In the genomic region with DNA sequence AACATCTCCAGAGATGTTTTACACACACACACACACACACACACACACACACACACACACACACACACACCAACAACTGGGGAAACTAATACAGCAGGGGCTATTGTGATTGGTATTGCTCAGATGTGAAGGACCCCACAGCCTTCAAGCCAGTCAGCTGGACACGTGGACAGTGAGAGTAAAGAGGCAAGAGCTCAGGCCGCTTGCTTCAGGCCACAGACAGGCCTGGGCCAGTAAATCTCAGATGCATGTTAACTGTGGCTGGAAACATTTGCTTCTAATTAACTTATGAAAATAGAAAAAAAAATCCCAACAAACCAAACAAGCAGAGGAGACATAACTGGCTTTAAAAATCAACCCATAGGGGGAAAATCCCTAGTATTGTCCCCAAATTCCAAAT, we compare ENCODE assay signal across 15 mouse cellular contexts. TPM values are rescaled to one million over a fixed set of nuclear protein-coding genes. Genes with fewer than 3 reads are reported as not detected.
DNase-seq lines count a peak whose midpoint lies in the region; ATAC-seq and TF ChIP-seq lines count a peak whose summit lies in the region.
"Had no signal": no experiment of that assay in that cellular context is flagged by ENCODE, and none has a peak within 500 bp of the region (broad histone marks: within the 10 kb centered on the region; RNA-seq: fewer than 3 reads in every experiment).

No protein-coding gene starts in this region.

- no peak for TF ChIP-seq CTCF in bone marrow, adult 2 months (IDR thresholded peaks at IDR 0.05; ENCODE audit: control insufficient read depth, insufficient read depth, low read length)
- no peak for TF ChIP-seq CTCF in liver, embryonic 14.5 days (IDR thresholded peaks at IDR 0.05; ENCODE audit: low read depth)

- no peak for TF ChIP-seq POLR2A in bone marrow, adult 2 months (IDR thresholded peaks at IDR 0.05; ENCODE audit: borderline replicate concordance, control insufficient read depth, low read depth, low read length)

- WGBS in bone marrow, adult 2 months, result 78% methylated on average over 2 of the region's 2 CpGs
- WGBS in liver, embryonic 14.5 days (ENCODE audit: insufficient replicate concordance), result 84% methylated on average over 2 of the region's 2 CpGs
- WGBS in forebrain, embryonic 12.5 days, result 71% methylated on average over 2 of the region's 2 CpGs

- DNase-seq in NIH3T3 (ENCODE audit: low read depth), result peak; percentile 73
- DNase-seq in fibroblast of lung, adult 2 months (ENCODE audit: low read depth), result peak; percentile 31
- DNase-seq in liver, embryonic 14.5 days (ENCODE audit: low read depth in 3 of 3, low spot score in 3 of 3), result no peak
- no peak for DNase-seq in cerebellum, postnatal 14 days
- no peak for DNase-seq in right cerebral cortex, postnatal 25 days
- DNase-seq: adrenal gland, adult 2 months; gastrocnemius, adult 2 months; heart, adult 11 months had no signal

- peak overlapping the region; percentile 65; the same call in 1 of the 2 replicates for H3K4me2 ChIP-seq in liver, embryonic 14.5 days (ENCODE audit: low read depth)
- no peak overlapping the region for H3K4me2 ChIP-seq in forebrain, embryonic 12.5 days
- H3K4me2 ChIP-seq: heart, embryonic 15.5 days; midbrain, embryonic 13.5 days had no signal

- peaks cover 10% of the 10 kb centered on the region for H3K4me1 ChIP-seq in bone marrow, adult 2 months (ENCODE audit: control insufficient read depth, insufficient read depth, low read length)
- peaks cover 55 to 66% of the 10 kb centered on the region in 2 experiments for H3K4me1 ChIP-seq in liver, embryonic 14.5 days (replicated peaks; ENCODE audit: control insufficient read depth in 2 of 2, insufficient read depth in 2 of 2, low read length in 1 of 2)
- H3K4me1 ChIP-seq in forebrain, embryonic 12.5 days, result no peaks in the 10 kb centered on the region
- H3K4me1 ChIP-seq: hindbrain, embryonic 10.5 days; midbrain, embryonic 13.5 days had no signal

- H3K36me3 ChIP-seq in liver, embryonic 14.5 days (replicated peaks; ENCODE audit: control insufficient read depth, insufficient read depth, low read depth), result no peaks in the 10 kb centered on the region
- H3K36me3 ChIP-seq in forebrain, embryonic 12.5 days (replicated peaks), result no peaks in the 10 kb centered on the region
- H3K36me3 ChIP-seq: heart, embryonic 15.5 days; hindbrain, embryonic 10.5 days; midbrain, embryonic 13.5 days had no signal

- no peak for TF ChIP-seq EP300 in liver, embryonic 14.5 days (IDR thresholded peaks at IDR 0.05; ENCODE audit: low read depth)

- no peak for ATAC-seq in liver, embryonic 14.5 days (ENCODE audit: insufficient read depth)
- no peak for ATAC-seq in forebrain, embryonic 12.5 days (ENCODE audit: low FRiP score)
- ATAC-seq: inflammation-experienced regulatory T-cells, adult 6 months; midbrain, embryonic 13.5 days had no signal

- H3K27ac ChIP-seq in bone marrow, adult 2 months (ENCODE audit: control insufficient read depth, insufficient read depth, low read depth, low read length, poor library complexity), result peak overlapping the region; percentile 85
- peak overlapping the region; percentile 95 for H3K27ac ChIP-seq in liver, embryonic 14.5 days
- no peak overlapping the region for H3K27ac ChIP-seq in forebrain, embryonic 12.5 days
- H3K27ac ChIP-seq: gastrocnemius, adult 2 months; heart, embryonic 15.5 days; hindbrain, embryonic 10.5 days; midbrain, embryonic 13.5 days had no signal

- H3K27me3 ChIP-seq in liver, embryonic 14.5 days (ENCODE audit: control insufficient read depth, insufficient read depth, low read length), result no peaks in the 10 kb centered on the region
- no peaks in the 10 kb centered on the region for H3K27me3 ChIP-seq in forebrain, embryonic 12.5 days
- H3K27me3 ChIP-seq: heart, embryonic 15.5 days; midbrain, embryonic 13.5 days had no signal

- no peaks in the 10 kb centered on the region for H3K9me3 ChIP-seq in liver, embryonic 14.5 days (ENCODE audit: control insufficient read depth, low read length)
- H3K9me3 ChIP-seq in forebrain, embryonic 12.5 days, result no peaks in the 10 kb centered on the region
- H3K9me3 ChIP-seq: heart, embryonic 15.5 days; hindbrain, embryonic 10.5 days; midbrain, embryonic 13.5 days had no signal

- H3K4me3 ChIP-seq in bone marrow, adult 2 months (replicated peaks; ENCODE audit: control insufficient read depth, low read depth, low read length), result no peak overlapping the region
- H3K4me3 ChIP-seq in liver, embryonic 14.5 days (ENCODE audit: insufficient read depth in 1 of 2, low read depth in 2 of 2, low read length in 2 of 2), result no peak overlapping the region
- no peak overlapping the region for H3K4me3 ChIP-seq in forebrain, embryonic 12.5 days (replicated peaks)
- H3K4me3 ChIP-seq: gastrocnemius, adult 2 months; heart, embryonic 15.5 days; hindbrain, embryonic 10.5 days; midbrain, embryonic 13.5 days had no signal

- H3K9ac ChIP-seq in liver, embryonic 14.5 days (replicated peaks), result peak overlapping the region; percentile 21
- H3K9ac ChIP-seq in forebrain, embryonic 12.5 days, result no peak overlapping the region
- H3K9ac ChIP-seq: heart, embryonic 15.5 days; midbrain, embryonic 13.5 days had no signal

RNA-seq across cellular contexts. Expression of gene Asprv1, which starts 9.9 kb away (rescaled TPM):
- 7.6 and 19.6 TPM in 2 replicates for polyA plus RNA-seq in bone marrow, adult 2 months (2011; ENCODE audit: insufficient read depth, insufficient read length, low replicate concordance, missing spikeins)
- 0.26 and 0.33 TPM in 2 replicates for polyA plus RNA-seq in liver, embryonic 14.5 days (2012; rRNA removed)
- 0.23 and 0.28 TPM in 2 replicates for polyA plus RNA-seq in liver, embryonic 14.5 days (2014; fragmentation: Nextera tagmentation; extraction: Ambion mirVana)
- polyA plus RNA-seq in forebrain, embryonic 12.5 days (2016; fragmentation: Nextera tagmentation; extraction: Ambion mirVana), result 0.52 and 0.87 TPM in 2 replicates
- polyA plus RNA-seq: erythroblast, embryonic 14.5 days had no signal

RNA-seq across cellular contexts. Expression of gene Mxd1, which starts 31.1 kb away (rescaled TPM):
- 49.6 and 56.2 TPM in 2 replicates for polyA plus RNA-seq in bone marrow, adult 2 months (2011; ENCODE audit: insufficient read depth, insufficient read length, low replicate concordance, missing spikeins)
- 17.8 and 18.7 TPM in 2 replicates for polyA plus RNA-seq in liver, embryonic 14.5 days (2012; rRNA removed)
- polyA plus RNA-seq in liver, embryonic 14.5 days (2014; fragmentation: Nextera tagmentation; extraction: Ambion mirVana), result 30.3 and 32.5 TPM in 2 replicates
- 23.8 and 26.8 TPM in 2 replicates for polyA plus RNA-seq in forebrain, embryonic 12.5 days (2016; fragmentation: Nextera tagmentation; extraction: Ambion mirVana)

RNA-seq across cellular contexts. Expression of gene Snrnp27, which starts 46.5 kb away (rescaled TPM):
- polyA plus RNA-seq in bone marrow, adult 2 months (2011; ENCODE audit: insufficient read depth, insufficient read length, low replicate concordance, missing spikeins), result 47.5 and 47.8 TPM in 2 replicates
- 13.6 and 27.2 TPM in 2 replicates for polyA plus RNA-seq in liver, embryonic 14.5 days (2012; rRNA removed)
- polyA plus RNA-seq in liver, embryonic 14.5 days (2014; fragmentation: Nextera tagmentation; extraction: Ambion mirVana), result 54.5 and 58.2 TPM in 2 replicates
- polyA plus RNA-seq in forebrain, embryonic 12.5 days (2016; fragmentation: Nextera tagmentation; extraction: Ambion mirVana), result 136 and 139 TPM in 2 replicates

Comparison
In these comparisons a context has a peak if more than half of its experiments do, and no peak if none do; other contexts are left out.
1. DNase-seq: peak in NIH3T3 (single experiment) and fibroblast of lung, adult 2 months (single experiment); none in liver, embryonic 14.5 days (0 of 3), cerebellum, postnatal 14 days (0 of 2) and right cerebral cortex, postnatal 25 days (single experiment).